Mouse (Mus musculus) T-cell, adult 2 months (primary cell): ENCODE measurements around the gene Dbnl.

Experiments
- DNase-seq: peaks from one replicate; pipeline ENCODE4 v3.0.0; 2022; ENCODE audit warnings: low spot score

Dbnl gene

GRCm38 (mm10) chr11:5837251-5838246 is 49.3 kb downstream of the Dbnl start, which contains the start of gene Polm:
Gene Polm (minus strand): TSS chr11:5838016.
- peak; percentile 87 for DNase-seq

- DNase-seq: no peak
These were observed 52.1 kb downstream of the Dbnl start for GRCm38 (mm10) chr11:5840346-5840745.

GRCm38 (mm10) chr11:5841751-5842150 is 53.5 kb downstream of the Dbnl start:
- DNase-seq: no peak

- DNase-seq: no peak
These were observed 54.8 kb downstream of the Dbnl start for GRCm38 (mm10) chr11:5843131-5843530.

- no peak for DNase-seq
These were observed 58.5 kb downstream of the Dbnl start for GRCm38 (mm10) chr11:5846639-5847345.

GRCm38 (mm10) chr11:5848741-5849140 is 60.5 kb downstream of the Dbnl start:
- no peak for DNase-seq

GRCm38 (mm10) chr11:5849316-5849715 is 61.0 kb downstream of the Dbnl start:
- DNase-seq: no peak

- DNase-seq: no peak
These were observed 62.2 kb downstream of the Dbnl start for GRCm38 (mm10) chr11:5850452-5850851.
